In genomic region chr2:180455723-180456698, GRCm38 (mm10) we compare ENCODE assay signal across 7 mouse cellular contexts. TPM values are rescaled to one million over a fixed set of nuclear protein-coding genes. Genes with fewer than 3 reads are reported as not detected.
DNase-seq lines count a peak whose midpoint lies in the region; ATAC-seq and TF ChIP-seq lines count a peak whose summit lies in the region.

Gene Slco4a1 (plus strand): TSS chr2:180456245.

- no peak for TF ChIP-seq CTCF in cortical plate, adult 2 months (IDR thresholded peaks at IDR 0.05; ENCODE audit: extremely low read depth, insufficient read depth, low read length)

- peaks cover 22% of the 10 kb centered on the region for H3K27me3 ChIP-seq in intestine, embryonic 15.5 days (replicated peaks)
- peaks cover 24% of the 10 kb centered on the region for H3K27me3 ChIP-seq in midbrain, embryonic 11.5 days (ENCODE audit: control insufficient read depth, insufficient read depth, low read length)

- peak within 1 kb of the TSS; percentile 94 for H3K4me2 ChIP-seq in intestine, embryonic 15.5 days (replicated peaks)
- peak within 1 kb of the TSS; percentile 96 for H3K4me2 ChIP-seq in midbrain, embryonic 11.5 days

- H3K4me3 ChIP-seq in cortical plate, adult 2 months (ENCODE audit: insufficient read depth, low read length): peak within 1 kb of the TSS; percentile 63
- H3K4me3 ChIP-seq in intestine, embryonic 15.5 days (replicated peaks): peak within 1 kb of the TSS; percentile 52
- peak within 1 kb of the TSS; percentile 59 for H3K4me3 ChIP-seq in midbrain, embryonic 11.5 days (ENCODE audit: low read depth, low read length)

- ATAC-seq in intestine, embryonic 15.5 days: peak; percentile 99
- ATAC-seq in midbrain, embryonic 11.5 days (ENCODE audit: low FRiP score): peak; percentile 94

- no peaks in the 10 kb centered on the region for H3K4me1 ChIP-seq in cortical plate, adult 2 months (ENCODE audit: control insufficient read depth, insufficient read depth, low read length)
- peaks cover 21% of the 10 kb centered on the region for H3K4me1 ChIP-seq in intestine, embryonic 15.5 days (replicated peaks)
- H3K4me1 ChIP-seq in midbrain, embryonic 11.5 days (ENCODE audit: control insufficient read depth, insufficient read depth, low read length): peaks cover 9% of the 10 kb centered on the region

- intact Hi-C loops in gastrocnemius, postnatal 36 days (cut with DNase I): no loop called here
- intact Hi-C loops in left cerebral cortex, postnatal 4 days (cut with DNase I): no loop called here

- WGBS in intestine, embryonic 15.5 days: 2% methylated on average over 65 of the region's 65 CpGs
- WGBS in midbrain, embryonic 11.5 days: 1% methylated on average over 65 of the region's 65 CpGs

- DNase-seq in adrenal gland, adult (ENCODE audit: inconsistent age in 2 of 2, low spot score in 1 of 2): peak; percentile 86 to 94
- peak; percentile 35 to 71 for DNase-seq in gastrocnemius, postnatal 36 days
- DNase-seq in left cerebral cortex, postnatal 4 days: peak; percentile 84
- DNase-seq in midbrain, embryonic 11.5 days (ENCODE audit: low spot score, missing footprints): peak; percentile 98
- peak; percentile 56 for DNase-seq in right cerebral cortex, postnatal 4 days

- TF ChIP-seq POLR2A in cortical plate, adult 2 months (IDR thresholded peaks at IDR 0.05; ENCODE audit: extremely low read depth, insufficient read depth, low read length): 0 out of 2 replicates have a peak, but pooled peaks have one; percentile 22

- peak within 1 kb of the TSS; percentile 29 for H3K9ac ChIP-seq in intestine, embryonic 15.5 days
- peak within 1 kb of the TSS; percentile 61 for H3K9ac ChIP-seq in midbrain, embryonic 11.5 days (ENCODE audit: low read length)

- no peak within 1 kb of the TSS for H3K27ac ChIP-seq in cortical plate, adult 2 months (ENCODE audit: insufficient read depth, low read length)
- 0 out of 2 replicates have a peak within 1 kb of the TSS, but pooled peaks have one; percentile 9 for H3K27ac ChIP-seq in intestine, embryonic 15.5 days
- H3K27ac ChIP-seq in midbrain, embryonic 11.5 days (ENCODE audit: low read depth, low read length): no peak within 1 kb of the TSS

- H3K9me3 ChIP-seq in intestine, embryonic 15.5 days: no peaks in the 10 kb centered on the region
- no peaks in the 10 kb centered on the region for H3K9me3 ChIP-seq in midbrain, embryonic 11.5 days (ENCODE audit: control insufficient read depth, low read length)

- H3K36me3 ChIP-seq in intestine, embryonic 15.5 days: no peaks in the 10 kb centered on the region
- no peaks in the 10 kb centered on the region for H3K36me3 ChIP-seq in midbrain, embryonic 11.5 days (ENCODE audit: control insufficient read depth, insufficient read depth, low read length)

RNA-seq across cellular contexts. Expression of gene Slco4a1, which starts in this region (rescaled TPM):
- polyA plus RNA-seq in cortical plate, adult 2 months (2012; rRNA removed): 5.1 and 5.2 TPM in 2 replicates
- total RNA-seq in gastrocnemius, postnatal 36 days (2021): under 1 TPM in 1 of 2 experiments, not detected in 1; 0.08 TPM
- polyA plus RNA-seq in intestine, embryonic 15.5 days (2015; fragmentation: Nextera tagmentation; extraction: Ambion mirVana): 2.3 and 2.8 TPM in 2 replicates
- total RNA-seq in left cerebral cortex, postnatal 4 days (2021): 1 to 10 TPM; 2.4 to 2.5 TPM
- polyA plus RNA-seq in midbrain, embryonic 11.5 days (2014; fragmentation: Nextera tagmentation; extraction: Ambion mirVana): 4.9 and 5.5 TPM in 2 replicates

Comparison
In these comparisons a context has a peak if more than half of its experiments do, and no peak if none do; other contexts are left out.
1. Peak in DNase-seq in gastrocnemius, postnatal 36 days; RNA of the gene not detected or under 1 TPM.